31 mouse cellular contexts compared by ENCODE assay signal in the genomic region with DNA sequence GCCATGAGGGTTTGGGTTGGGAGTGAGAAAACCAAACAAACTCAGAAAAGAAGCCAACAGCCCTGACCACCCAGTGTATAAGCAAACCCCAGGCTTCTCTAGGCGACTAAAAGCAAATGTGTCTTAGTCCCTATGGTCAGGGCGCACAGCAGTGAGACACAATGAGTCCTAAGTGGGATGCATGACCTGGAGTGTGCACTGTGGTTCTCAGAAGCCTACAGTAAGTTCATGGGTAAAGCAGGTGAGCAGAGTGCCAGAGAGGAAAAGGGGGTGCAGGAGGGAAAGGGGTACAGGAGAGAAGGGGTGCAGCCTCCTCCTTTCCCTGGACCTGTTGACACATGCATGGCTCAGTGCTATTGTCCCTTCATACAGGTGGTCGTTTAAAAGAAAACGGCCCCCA.
"Had no signal": no experiment of that assay in that cellular context is flagged by ENCODE, and none has a peak within 500 bp of the region (broad histone marks: within the 10 kb centered on the region; RNA-seq: fewer than 3 reads in every experiment).

No protein-coding gene starts in this region.

- H3K9ac ChIP-seq: limb, embryonic 12.5 days; limb, embryonic 13.5 days; limb, embryonic 15.5 days; liver, embryonic 12.5 days; liver, embryonic 13.5 days; liver, embryonic 14.5 days; liver, embryonic 15.5 days; liver, postnatal 0 days; lung, embryonic 14.5 days; lung, embryonic 15.5 days; midbrain, embryonic 12.5 days; midbrain, embryonic 13.5 days; neural tube, embryonic 12.5 days had no signal

- H3K27ac ChIP-seq: left cerebral cortex, adult 2 months; limb, embryonic 10.5 days; limb, embryonic 12.5 days; limb, embryonic 13.5 days; limb, embryonic 15.5 days; liver, embryonic 12.5 days; liver, embryonic 13.5 days; liver, embryonic 14.5 days; liver, embryonic 15.5 days; lung, embryonic 15.5 days; macrophage; midbrain, embryonic 10.5 days; midbrain, embryonic 12.5 days; midbrain, embryonic 13.5 days; neural tube, embryonic 12.5 days had no signal

- H3K9me3 ChIP-seq: limb, embryonic 10.5 days; limb, embryonic 12.5 days; limb, embryonic 15.5 days; liver, embryonic 12.5 days; liver, embryonic 13.5 days; liver, embryonic 15.5 days; lung, embryonic 15.5 days; midbrain, embryonic 10.5 days; midbrain, embryonic 12.5 days; midbrain, embryonic 13.5 days; neural tube, embryonic 12.5 days had no signal

- H3K27me3 ChIP-seq: limb, embryonic 12.5 days; limb, embryonic 13.5 days; limb, embryonic 15.5 days; liver, embryonic 13.5 days; lung, embryonic 15.5 days; midbrain, embryonic 12.5 days; midbrain, embryonic 13.5 days; neural tube, embryonic 12.5 days had no signal

- ATAC-seq: liver, embryonic 12.5 days; liver, postnatal 0 days; lung, postnatal 0 days; midbrain, embryonic 13.5 days; midbrain, embryonic 16.5 days had no signal

- DNase-seq: left cerebral cortex, postnatal 4 days; liver; liver, embryonic 13.5 days; liver, postnatal 0 days; lung, adult 18-20 months; lung, adult 2 months; lung, embryonic 14.5 days; lung, postnatal 10 days; lung, postnatal 14 days; lung, postnatal 36 days; lung, postnatal 4 days; midbrain, embryonic 14.5 days had no signal

- H3K36me3 ChIP-seq: limb, embryonic 10.5 days; limb, embryonic 12.5 days; limb, embryonic 13.5 days; limb, embryonic 15.5 days; liver, embryonic 12.5 days; liver, embryonic 13.5 days; liver, embryonic 15.5 days; lung, embryonic 15.5 days; midbrain, embryonic 10.5 days; midbrain, embryonic 12.5 days; midbrain, embryonic 13.5 days; neural tube, embryonic 12.5 days had no signal

- H3K4me2 ChIP-seq: limb, embryonic 12.5 days; limb, embryonic 13.5 days; limb, embryonic 15.5 days; liver, embryonic 11.5 days; liver, embryonic 12.5 days; liver, embryonic 13.5 days; liver, embryonic 15.5 days; lung, embryonic 14.5 days; lung, embryonic 15.5 days; midbrain, embryonic 12.5 days; midbrain, embryonic 13.5 days; neural tube, embryonic 12.5 days had no signal

- H3K4me1 ChIP-seq: limb, embryonic 10.5 days; limb, embryonic 12.5 days; limb, embryonic 13.5 days; limb, embryonic 15.5 days; liver, embryonic 12.5 days; liver, embryonic 13.5 days; lung, embryonic 15.5 days; midbrain, embryonic 10.5 days; midbrain, embryonic 12.5 days; midbrain, embryonic 13.5 days; neural tube, embryonic 12.5 days had no signal

- H3K4me3 ChIP-seq: left cerebral cortex, adult 2 months; limb, embryonic 10.5 days; limb, embryonic 12.5 days; limb, embryonic 13.5 days; limb, embryonic 15.5 days; liver, embryonic 12.5 days; liver, embryonic 13.5 days; liver, embryonic 15.5 days; lung, embryonic 15.5 days; megakaryocyte, embryonic 14.5 days; midbrain, embryonic 10.5 days; midbrain, embryonic 12.5 days; midbrain, embryonic 13.5 days; myocyte; neural tube, embryonic 12.5 days had no signal
